Mouse (Mus musculus) kidney, adult 2 months (tissue): ENCODE data around the gene Klhdc9.

ENCODE experiments used
- CTCF ChIP-seq: fragments of 200-500 bp; conservative IDR thresholded peaks from 2 replicates; pipeline ENCODE4 v1.5.1; 2011; ENCODE audit warnings: low read depth, mild to moderate bottlenecking, control low read depth, low read length, moderate library complexity, mixed read lengths; ENCODE audit not compliant: insufficient read depth, insufficient read length
- POLR2A ChIP-seq: fragments of 200-500 bp; IDR thresholded peaks from one replicate; pipeline ENCODE4 v1.6.1; 2011; ENCODE audit warnings: low read depth, low read length, control low read depth

DNA sequence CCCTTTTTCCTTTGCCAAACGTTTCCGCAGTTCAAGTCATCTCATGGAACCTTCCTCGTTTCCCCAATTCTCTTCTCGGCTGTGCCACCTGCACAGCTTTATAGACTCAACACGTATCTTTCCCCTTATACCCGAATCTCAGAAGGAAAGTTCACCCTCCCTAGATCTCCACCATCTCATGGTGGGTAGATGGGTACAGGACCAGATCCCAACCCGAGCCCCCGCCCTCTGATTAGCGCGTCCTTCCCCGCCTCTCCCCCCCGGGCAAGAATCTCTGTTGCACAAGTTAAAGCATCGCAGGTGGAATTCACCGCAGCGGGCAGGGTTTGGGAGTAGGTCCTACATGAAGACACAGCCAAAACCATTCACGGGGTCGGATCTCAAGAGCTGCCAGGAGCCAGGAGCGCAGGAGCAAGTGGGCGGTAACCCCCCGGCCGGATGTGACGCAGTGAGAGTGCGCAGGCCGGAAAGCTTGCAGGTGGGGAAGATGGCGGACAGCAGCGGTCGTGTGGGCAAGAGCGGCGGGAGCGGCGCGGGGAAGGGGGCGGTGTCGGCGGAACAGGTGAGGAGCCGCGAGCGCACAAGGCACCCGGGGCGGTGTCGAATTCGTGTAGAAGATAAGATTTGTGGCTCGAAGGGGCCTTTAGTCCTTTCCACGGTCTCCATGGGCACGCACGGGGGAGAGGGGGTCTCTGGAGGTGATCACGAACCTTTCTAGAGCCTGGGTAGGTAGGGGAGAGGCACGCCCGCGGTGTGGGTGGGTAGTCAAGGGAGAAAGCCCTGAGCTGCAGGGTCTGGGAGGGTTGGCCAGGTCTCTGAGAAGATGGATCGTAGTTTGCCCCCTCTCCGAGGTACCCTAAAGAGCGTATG lies 15.1 kb downstream of the Klhdc9 start, which contains the start of the genes Nit1 and Pfdn2:
- TF ChIP-seq CTCF (no peak), POLR2A (peak; percentile 56)
